19 mouse cellular contexts compared by ENCODE assay signal in the genomic region with DNA sequence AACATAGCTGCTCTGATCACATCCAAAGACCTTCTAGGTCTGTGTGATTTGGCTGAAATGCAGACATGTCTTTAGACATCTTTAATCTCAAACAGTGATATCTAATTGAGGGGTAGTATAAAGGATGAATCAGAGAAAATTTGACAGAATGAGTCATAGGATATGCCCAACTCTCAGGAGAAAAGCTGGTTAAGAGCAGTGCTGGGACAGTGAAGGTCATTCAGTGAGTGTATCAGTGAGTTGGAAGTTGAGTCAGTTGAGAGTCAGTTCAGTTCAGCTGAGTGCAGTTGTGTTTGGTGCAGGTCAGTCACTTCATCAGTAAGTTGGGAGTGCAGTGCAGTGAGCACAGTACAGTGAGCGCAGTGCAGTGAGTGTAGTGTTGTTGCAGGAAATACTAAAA. TPM values are rescaled to one million over a fixed set of nuclear protein-coding genes. Genes with fewer than 3 reads are reported as not detected.
DNase-seq lines count a peak whose midpoint lies in the region.
"Had no signal": no experiment of that assay in that cellular context is flagged by ENCODE, and none has a peak within 500 bp of the region (broad histone marks: within the 10 kb centered on the region; RNA-seq: fewer than 3 reads in every experiment).

No protein-coding gene starts in this region.

- DNase-seq in adrenal gland, adult 8-10 months = peak; percentile 11
- DNase-seq in adrenal gland, postnatal 25 days = no peak
- peak; percentile 43 for DNase-seq in 416B (ENCODE audit: low read depth)
- peak; percentile 3 for DNase-seq in ES-CJ7 (ENCODE audit: low read depth, low spot score)
- DNase-seq in adrenal gland, postnatal 36 days = peak; percentile 4 to 23
- DNase-seq in left cerebral cortex, postnatal 14 days (ENCODE audit: low spot score in 2 of 2) = no peak
- no peak for DNase-seq in thymus, postnatal 14 days
- DNase-seq in cerebellum, adult 11-12 months = no peak
- DNase-seq: B cell, adult 2 months; cerebellum, adult 2 months; cerebellum, adult 9-11 months; cerebellum, postnatal 36 days; embryo, embryonic 11 days; gastrocnemius, postnatal 10 days; gastrocnemius, postnatal 36 days; heart, adult 2 months; heart, postnatal 14 days; heart, postnatal 4 days; kidney, adult 18-20 months had no signal

- intact Hi-C loops in left cerebral cortex, postnatal 14 days (cut with DNase I) = no loop called here

RNA-seq across cellular contexts. Expression of a gene that starts 42.6 kb away (rescaled TPM):
- total RNA-seq in adrenal gland, adult 8-10 months (2022) = 1 to 10 TPM; 1.2 to 2.2 (median 1.8) TPM
- total RNA-seq in adrenal gland, postnatal 25 days (2021) = 2.0 and 3.2 TPM in 2 replicates
- 1 to 10 TPM; 1.4 to 1.9 TPM for total RNA-seq in adrenal gland, postnatal 36 days (2021)
- 1 to 10 TPM; 1.4 TPM for total RNA-seq in left cerebral cortex, postnatal 14 days (2021)

Comparison
In these comparisons a context has a peak if more than half of its experiments do, and no peak if none do; other contexts are left out.
1. DNase-seq: peak in adrenal gland, adult 8-10 months (single experiment), 416B (single experiment), ES-CJ7 (single experiment) and adrenal gland, postnatal 36 days (2 of 2); none in adrenal gland, postnatal 25 days (single experiment), left cerebral cortex, postnatal 14 days (0 of 2), thymus, postnatal 14 days (single experiment) and cerebellum, adult 11-12 months (single experiment).